Mouse (Mus musculus): ENCODE data around the gene Tmem246. TPM values are rescaled to one million over a fixed set of nuclear protein-coding genes. Genes with fewer than 3 reads are reported as not detected.
"Not testable (repeated sequence)": the region's sequence is repeated elsewhere in the genome, so short reads cannot be mapped to it uniquely, and the experiment has no call there.

Gene Tmem246
- polyA plus RNA-seq, 1 experiment = 2.2 TPM

DNA sequence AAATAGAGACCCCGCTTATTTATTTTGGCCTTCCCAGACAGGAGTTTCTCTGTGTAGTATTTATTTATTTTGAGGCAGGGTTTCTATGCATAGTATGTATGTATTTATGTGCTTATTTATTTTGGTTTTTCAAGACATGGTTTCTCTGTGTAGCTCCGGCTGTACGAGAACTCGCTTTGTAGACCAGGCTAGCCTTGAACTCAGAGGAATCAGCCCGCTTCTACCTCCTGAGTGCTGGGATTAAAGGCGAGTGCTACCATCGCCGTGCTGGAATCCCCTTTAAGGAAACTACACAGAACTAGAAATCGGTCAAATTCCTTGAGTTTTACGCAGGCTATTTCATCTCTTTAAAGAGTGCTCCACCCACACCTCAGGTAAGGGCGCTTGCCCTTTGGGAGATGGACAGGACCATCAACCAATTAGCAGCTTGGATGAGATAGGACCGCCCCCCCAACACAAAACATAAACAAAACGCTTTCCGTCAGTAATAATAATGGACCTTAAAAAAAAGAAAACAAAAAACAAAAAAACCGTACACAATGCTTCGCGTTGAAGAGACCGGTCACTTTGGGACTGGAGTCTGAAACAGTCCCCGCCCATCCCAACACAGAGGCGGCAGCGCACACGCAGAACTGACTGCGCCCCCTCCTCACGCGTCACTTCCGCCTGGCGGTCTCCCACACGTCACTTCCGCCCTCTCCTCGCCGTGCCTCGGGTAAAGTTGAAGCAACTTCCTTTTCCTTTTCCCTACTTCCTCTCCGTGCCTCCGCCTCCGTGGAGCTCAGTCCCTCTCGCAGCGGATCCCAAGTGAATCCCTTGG is 33.9 kb upstream of the Tmem246 start, which contains the start of gene Rnf20:
Rnf20 (plus strand) TSS at position 688 of the 820 bp plus-strand sequence.
- H3ac ChIP-seq (ENCODE audit: control insufficient read depth, insufficient read length) = peak within 1 kb of the TSS; percentile 62

DNA sequence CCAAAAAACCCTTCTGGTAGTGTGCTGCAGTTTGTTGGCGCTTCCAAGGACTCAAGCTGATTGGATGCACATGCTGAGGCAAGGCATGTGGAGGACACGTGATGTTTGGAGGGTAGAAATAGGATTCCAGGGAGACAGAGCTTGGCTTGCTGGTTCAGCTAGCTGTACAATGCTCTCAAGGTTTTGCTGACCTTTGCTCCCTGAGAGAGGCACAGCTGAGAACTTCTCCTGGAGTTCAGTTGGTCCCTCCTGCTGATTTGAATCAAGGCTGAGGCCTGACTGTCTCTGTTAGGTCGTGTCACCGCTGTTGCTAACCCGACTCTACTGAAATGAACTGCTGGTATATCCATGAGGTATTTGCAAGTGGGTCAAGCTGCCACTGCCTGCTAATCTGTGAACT is 31.3 kb upstream of the Tmem246 start:
- Histone ChIP-seq H3K4me3 (no peak overlapping the region), H3K27me3 (ENCODE audit: control insufficient read depth, insufficient read depth, insufficient read length) (peaks cover 6% of the 10 kb centered on the region), H3K36me3 (ENCODE audit: control insufficient read depth, insufficient read depth) (no peaks in the 10 kb centered on the region), H3ac (ENCODE audit: control insufficient read depth, insufficient read length) (no peak overlapping the region), H3K4me2 (ENCODE audit: low read depth) (no peak overlapping the region), H3K79me2 (ENCODE audit: control insufficient read depth, insufficient read depth) (peaks cover 17% of the 10 kb centered on the region)
- TF ChIP-seq MYOG (IDR thresholded peaks at IDR 0.05; ENCODE audit: control insufficient read depth in 1 of 3, insufficient read depth in 1 of 3, insufficient read length in 2 of 3, low read depth in 2 of 3) (no peak), USF1 (IDR thresholded peaks at IDR 0.05; ENCODE audit: low read depth) (no peak), REST (IDR thresholded peaks at IDR 0.05; ENCODE audit: insufficient read depth, insufficient read length) (no peak), CEBPB (IDR thresholded peaks at IDR 0.05; ENCODE audit: insufficient read depth, poor library complexity, severe bottlenecking) (no peak), TCF3 (IDR thresholded peaks at IDR 0.05; ENCODE audit: insufficient read length, low read depth) (no peak)

More for the DNA sequence above, 33.9 kb upstream of the Tmem246 start, which contains the start of gene Rnf20:
- Histone ChIP-seq H3K4me2 (ENCODE audit: low read depth) (peak within 1 kb of the TSS; percentile 74), H3K4me3 (peak within 1 kb of the TSS; percentile 91), H3K79me2 (ENCODE audit: control insufficient read depth, insufficient read depth) (peaks cover 27% of the 10 kb centered on the region), H3K27me3 (ENCODE audit: control insufficient read depth, insufficient read depth, insufficient read length) (peaks cover under 1% of the 10 kb centered on the region), H3K36me3 (ENCODE audit: control insufficient read depth, insufficient read depth) (peaks cover 7% of the 10 kb centered on the region)
- TF ChIP-seq SRF (IDR thresholded peaks at IDR 0.05; ENCODE audit: control insufficient read depth, insufficient read length, low read depth) = peak; percentile 72
- peak; percentile 73 for TF ChIP-seq POLR2A (IDR thresholded peaks at IDR 0.05; ENCODE audit: insufficient read length, low read depth)
- TF ChIP-seq USF1 (IDR thresholded peaks at IDR 0.05; ENCODE audit: low read depth) = no peak
- TF ChIP-seq MYOG (IDR thresholded peaks at IDR 0.05; ENCODE audit: control insufficient read depth in 1 of 3, insufficient read depth in 1 of 3, insufficient read length in 2 of 3, low read depth in 2 of 3) = peak in 1 of 3 experiments; percentile 9
- TF ChIP-seq POLR2AphosphoS2 (IDR thresholded peaks at IDR 0.05; ENCODE audit: insufficient read length, low read depth) = peak; percentile 62
- TF ChIP-seq TCF12 (IDR thresholded peaks at IDR 0.05; ENCODE audit: insufficient read depth, poor library complexity, severe bottlenecking) = no peak
- TF ChIP-seq TCF3 (IDR thresholded peaks at IDR 0.05; ENCODE audit: insufficient read length, low read depth) = no peak
- peak in 1 of 3 experiments; percentile 21 for TF ChIP-seq MYOD1 (IDR thresholded peaks at IDR 0.05; ENCODE audit: control insufficient read depth in 1 of 3, insufficient read length in 2 of 3, low read depth in 2 of 3)

DNA sequence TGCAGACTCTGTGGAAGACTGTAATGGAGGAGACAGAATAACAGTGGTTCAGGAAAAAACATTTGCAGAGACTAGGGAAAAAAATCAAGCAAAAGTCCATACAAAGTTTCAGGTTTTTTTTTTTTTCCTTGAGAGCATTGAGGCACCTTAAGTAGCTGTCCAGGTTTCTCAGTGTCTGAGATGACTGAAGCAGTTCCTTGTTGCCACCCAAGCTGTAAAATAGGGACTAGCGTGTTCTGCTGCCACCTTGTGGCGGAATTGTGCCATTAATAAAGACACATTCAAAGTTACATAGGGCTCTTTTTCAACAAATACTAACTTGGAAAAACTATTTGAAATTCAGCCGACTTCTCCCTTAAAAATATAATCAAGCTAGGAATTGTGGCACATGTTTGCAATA is 29.3 kb upstream of the Tmem246 start:
- Histone ChIP-seq H3K79me2 (ENCODE audit: control insufficient read depth, insufficient read depth) (no peaks in the 10 kb centered on the region), H3ac (ENCODE audit: control insufficient read depth, insufficient read length) (no peak overlapping the region), H3K4me3 (no peak overlapping the region), H3K27me3 (ENCODE audit: control insufficient read depth, insufficient read depth, insufficient read length) (peaks cover 6% of the 10 kb centered on the region), H3K36me3 (ENCODE audit: control insufficient read depth, insufficient read depth) (no peaks in the 10 kb centered on the region), H3K4me2 (ENCODE audit: low read depth) (no peak overlapping the region)
- no peak for TF ChIP-seq CEBPB (IDR thresholded peaks at IDR 0.05; ENCODE audit: insufficient read depth, poor library complexity, severe bottlenecking)
- no peak for TF ChIP-seq USF1 (IDR thresholded peaks at IDR 0.05; ENCODE audit: low read depth)
- TF ChIP-seq POLR2A (IDR thresholded peaks at IDR 0.05; ENCODE audit: insufficient read length, low read depth) = no peak
- no peak for TF ChIP-seq MAX (IDR thresholded peaks at IDR 0.05; ENCODE audit: low read depth)
- TF ChIP-seq REST (IDR thresholded peaks at IDR 0.05; ENCODE audit: insufficient read depth, insufficient read length) = no peak
- TF ChIP-seq TCF12 (IDR thresholded peaks at IDR 0.05; ENCODE audit: insufficient read depth, poor library complexity, severe bottlenecking) = no peak
- no peak for TF ChIP-seq POLR2AphosphoS2 (IDR thresholded peaks at IDR 0.05; ENCODE audit: insufficient read length, low read depth)
- no peak for TF ChIP-seq SRF (IDR thresholded peaks at IDR 0.05; ENCODE audit: control insufficient read depth, insufficient read length, low read depth)
- TF ChIP-seq MYOG (IDR thresholded peaks at IDR 0.05; ENCODE audit: control insufficient read depth in 1 of 3, insufficient read depth in 1 of 3, insufficient read length in 2 of 3, low read depth in 2 of 3) = no peak

DNA sequence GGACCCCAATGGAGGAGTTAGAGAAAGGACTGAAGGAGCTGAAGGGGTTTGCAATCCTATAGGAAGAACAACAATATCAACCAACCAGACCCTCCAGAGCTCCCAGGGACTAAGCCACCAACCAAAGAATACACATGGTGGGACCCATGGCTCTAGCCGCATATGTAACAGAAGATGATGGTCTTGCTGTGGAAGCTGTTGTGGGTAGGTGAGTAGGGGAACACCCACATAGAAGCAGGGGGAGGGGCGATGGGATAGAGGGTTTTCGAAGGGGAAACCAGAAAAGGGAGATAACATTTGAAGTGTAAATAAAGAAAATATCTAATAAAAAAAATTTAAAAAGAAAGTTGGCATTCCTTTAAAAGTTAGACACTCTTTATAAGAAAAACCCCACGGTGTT is 27.3 kb upstream of the Tmem246 start:
- H3K36me3 ChIP-seq (ENCODE audit: control insufficient read depth, insufficient read depth); H3K4me2 ChIP-seq (ENCODE audit: low read depth); H3ac ChIP-seq (ENCODE audit: control insufficient read depth, insufficient read length); H3K4me3 ChIP-seq; H3K27me3 ChIP-seq (ENCODE audit: control insufficient read depth, insufficient read depth, insufficient read length); H3K79me2 ChIP-seq (ENCODE audit: control insufficient read depth, insufficient read depth): not testable (repeated sequence)

DNA sequence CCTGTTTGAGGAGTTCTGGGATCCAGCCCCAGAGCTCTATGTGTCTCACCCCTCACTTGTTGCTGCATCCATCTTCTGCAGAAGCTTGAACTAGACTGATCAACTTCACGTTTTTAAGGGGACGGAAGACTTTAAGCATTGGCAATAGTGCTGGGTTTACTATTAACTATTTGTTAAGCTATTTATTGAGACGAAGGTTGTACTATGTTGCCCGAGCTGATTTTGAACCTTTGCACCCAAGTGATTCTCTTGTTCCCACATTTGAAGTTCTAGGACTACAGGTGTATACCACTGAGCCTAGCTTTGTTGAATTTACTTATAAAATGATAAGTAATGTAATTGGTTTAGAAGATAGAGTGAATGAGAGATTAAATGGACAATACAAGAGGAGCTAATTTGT is 26.2 kb upstream of the Tmem246 start:
- no peak overlapping the region for H3K4me3 ChIP-seq
- no peaks in the 10 kb centered on the region for H3K79me2 ChIP-seq (ENCODE audit: control insufficient read depth, insufficient read depth)
- no peaks in the 10 kb centered on the region for H3K36me3 ChIP-seq (ENCODE audit: control insufficient read depth, insufficient read depth)
- H3K4me2 ChIP-seq (ENCODE audit: low read depth) = no peak overlapping the region
- no peak overlapping the region for H3ac ChIP-seq (ENCODE audit: control insufficient read depth, insufficient read length)
- TF ChIP-seq TCF12 (IDR thresholded peaks at IDR 0.05; ENCODE audit: insufficient read depth, poor library complexity, severe bottlenecking) (no peak), TCF3 (IDR thresholded peaks at IDR 0.05; ENCODE audit: insufficient read length, low read depth) (no peak), POLR2A (IDR thresholded peaks at IDR 0.05; ENCODE audit: insufficient read length, low read depth) (no peak), SRF (IDR thresholded peaks at IDR 0.05; ENCODE audit: control insufficient read depth, insufficient read length, low read depth) (no peak), MAX (IDR thresholded peaks at IDR 0.05; ENCODE audit: low read depth) (no peak), E2F4 (IDR thresholded peaks at IDR 0.05; ENCODE audit: insufficient read depth) (no peak), USF1 (IDR thresholded peaks at IDR 0.05; ENCODE audit: low read depth) (no peak), REST (IDR thresholded peaks at IDR 0.05; ENCODE audit: insufficient read depth, insufficient read length) (no peak), MYOD1 (IDR thresholded peaks at IDR 0.05; ENCODE audit: control insufficient read depth in 1 of 3, insufficient read length in 2 of 3, low read depth in 2 of 3) (no peak), MYOG (IDR thresholded peaks at IDR 0.05; ENCODE audit: control insufficient read depth in 1 of 3, insufficient read depth in 1 of 3, insufficient read length in 2 of 3, low read depth in 2 of 3) (no peak), POLR2AphosphoS2 (IDR thresholded peaks at IDR 0.05; ENCODE audit: insufficient read length, low read depth) (no peak), CEBPB (IDR thresholded peaks at IDR 0.05; ENCODE audit: insufficient read depth, poor library complexity, severe bottlenecking) (no peak)
- peaks cover 6% of the 10 kb centered on the region for H3K27me3 ChIP-seq (ENCODE audit: control insufficient read depth, insufficient read depth, insufficient read length)

Measured in myocyte (in vitro differentiated cells).